Mouse (Mus musculus) lung, adult 18-20 months (tissue): Measurements from ENCODE around the gene Slc35c2.

Experiments
- DNase-seq, 2 experiments: peaks; one replicate each; pipeline ENCODE4 v3.0.0; 2022; ENCODE audit warnings: mixed read lengths in 2 of 2

The Slc35c2 gene

DNA sequence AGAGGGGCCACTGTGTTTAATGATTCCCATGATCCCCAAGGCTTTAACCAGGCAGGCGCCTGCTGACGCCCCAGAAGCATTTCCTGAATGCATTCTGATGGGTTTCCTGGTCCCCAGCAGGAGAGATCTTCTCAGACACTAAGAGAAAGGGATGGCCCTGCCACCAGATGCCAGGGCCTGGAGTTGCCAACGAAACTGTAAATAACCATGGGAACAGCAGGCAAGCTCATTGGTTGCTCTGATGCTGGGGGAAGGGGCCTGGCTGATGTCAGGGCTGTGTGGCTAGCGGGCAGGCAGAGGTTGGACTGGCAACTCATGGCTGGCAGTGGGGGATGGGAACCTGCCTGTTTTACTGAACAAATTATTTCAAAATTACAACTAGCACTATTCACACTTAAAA lies 14.1 kb downstream of the Slc35c2 start:
- no peak for DNase-seq

- DNase-seq: no peak
Measured at GRCm38 (mm10) chr2:165271326-165271725, 16.3 kb downstream of the Slc35c2 start.

- no peak for DNase-seq
Measured at GRCm38 (mm10) chr2:165270858-165271257, 16.8 kb downstream of the Slc35c2 start.

DNA sequence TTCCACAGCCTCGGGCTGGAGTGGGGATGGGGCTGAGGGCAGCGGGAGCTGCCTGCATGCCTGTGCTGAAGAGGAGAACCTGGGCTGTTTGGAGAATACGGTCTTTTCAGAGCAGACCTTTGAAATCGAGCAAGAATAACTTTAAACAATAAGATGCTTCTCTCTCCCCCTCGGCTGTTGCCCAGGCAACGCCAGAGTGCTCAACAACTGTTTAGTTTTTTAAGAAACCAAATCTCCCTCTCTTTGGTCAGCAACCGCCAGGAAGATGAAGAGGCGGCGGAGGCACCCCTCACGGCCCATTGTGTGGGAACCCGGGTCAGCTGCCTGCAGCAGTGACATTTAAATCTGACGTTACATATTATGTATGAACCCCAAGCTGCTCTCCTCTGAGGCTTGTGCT lies 20.9 kb downstream of the Slc35c2 start:
- DNase-seq: no peak

DNA sequence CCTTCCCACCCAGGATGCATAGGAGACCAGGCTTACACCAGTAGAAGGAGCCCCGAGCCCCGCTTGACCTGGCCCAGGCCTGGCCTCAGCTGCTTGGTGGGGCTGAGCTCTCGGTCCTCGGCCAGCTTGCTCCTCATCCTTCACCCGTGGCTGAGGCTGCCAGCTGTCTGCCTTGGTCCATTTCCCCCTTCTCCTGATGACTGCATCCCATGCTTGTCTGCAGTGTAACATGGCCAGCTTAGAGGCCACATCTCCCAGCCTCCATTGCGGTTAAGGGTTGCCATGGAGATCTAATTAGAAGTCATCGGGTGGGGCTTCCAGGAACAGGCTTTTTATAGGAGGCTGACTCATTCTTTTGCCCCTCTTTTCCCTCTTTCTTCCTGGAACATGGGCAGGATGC lies 23.8 kb downstream of the Slc35c2 start:
- DNase-seq: no peak

DNA sequence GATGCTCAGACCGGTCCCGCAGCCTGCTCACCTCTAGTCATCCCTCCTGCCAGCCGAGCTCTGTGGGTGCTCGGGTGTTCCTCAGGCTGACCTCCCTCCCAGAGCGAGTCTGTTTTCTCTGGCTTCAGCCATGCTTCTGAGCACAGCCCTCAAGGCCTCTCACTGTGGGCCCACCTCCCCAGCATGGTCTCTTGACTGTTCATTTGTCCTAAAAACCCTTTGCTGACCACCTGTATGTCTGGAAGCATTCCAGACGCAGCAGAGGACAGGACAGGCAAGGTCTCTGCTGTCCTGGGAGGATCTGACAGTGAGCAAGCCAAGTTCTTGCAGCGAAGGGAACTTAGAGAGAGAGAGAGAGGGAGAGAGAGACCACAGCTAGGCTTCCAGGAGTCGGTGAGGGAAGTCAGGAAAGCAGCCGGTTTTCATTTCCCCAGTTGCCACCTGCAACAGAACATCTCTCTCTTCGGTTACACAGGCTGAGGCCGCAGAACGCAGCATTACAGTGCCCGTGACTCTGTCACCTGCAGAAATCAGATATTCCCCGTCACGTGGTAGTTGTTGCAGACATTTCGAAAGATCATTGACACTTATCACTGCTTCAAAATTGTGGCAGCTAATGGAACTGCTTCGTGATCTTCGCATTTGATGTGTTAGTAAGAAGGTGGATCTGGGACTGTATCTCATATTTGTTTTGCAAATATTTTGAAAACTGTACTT lies 25.2 kb downstream of the Slc35c2 start:
- DNase-seq: no peak

DNA sequence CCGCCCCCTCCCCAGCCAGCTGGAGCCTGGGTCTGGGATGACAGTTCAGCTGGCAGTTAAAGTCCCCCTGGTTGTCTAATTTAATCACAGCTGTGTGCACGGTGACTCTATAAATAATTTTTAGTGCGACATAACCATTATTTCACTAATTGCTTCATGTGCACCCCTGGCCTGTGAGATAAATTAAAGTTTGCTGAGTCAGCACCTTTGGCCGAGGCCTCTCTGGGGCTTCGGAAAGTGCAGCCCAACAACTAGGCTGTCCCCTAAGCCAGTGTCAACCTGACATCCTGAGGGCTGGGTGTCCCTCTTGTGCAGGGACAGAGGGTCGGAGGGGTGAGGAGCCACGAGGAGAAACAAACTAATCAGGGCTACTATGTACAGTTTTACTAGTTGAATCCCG lies 27.8 kb downstream of the Slc35c2 start:
- DNase-seq: no peak

DNA sequence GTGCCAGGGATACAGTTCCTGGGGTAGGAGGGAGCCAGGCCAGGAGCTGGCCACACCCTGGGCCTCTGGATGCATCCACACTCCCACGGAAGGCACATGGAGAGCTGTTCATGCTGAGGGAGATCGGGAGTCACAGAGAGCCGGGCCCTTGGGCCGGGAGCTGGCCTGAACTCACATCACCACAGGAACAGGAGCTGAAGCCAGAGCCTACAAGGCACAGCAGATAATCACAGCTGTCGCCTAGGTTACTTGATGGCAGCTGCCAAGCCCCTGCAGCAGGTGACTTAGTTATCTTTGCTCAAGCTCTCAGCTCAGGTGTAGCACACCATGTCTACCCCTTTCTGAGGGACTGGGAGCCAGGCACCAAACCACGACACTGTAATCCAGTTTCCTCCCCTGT lies 29.3 kb downstream of the Slc35c2 start:
- no peak for DNase-seq

GRCm38 (mm10) chr2:165257151-165257834 lies 30.4 kb downstream of the Slc35c2 start:
- DNase-seq: no peak

GRCm38 (mm10) chr2:165256213-165256612 lies 31.5 kb downstream of the Slc35c2 start:
- DNase-seq: no peak

- DNase-seq: no peak
Measured at GRCm38 (mm10) chr2:165253867-165254266, 33.8 kb downstream of the Slc35c2 start.

DNA sequence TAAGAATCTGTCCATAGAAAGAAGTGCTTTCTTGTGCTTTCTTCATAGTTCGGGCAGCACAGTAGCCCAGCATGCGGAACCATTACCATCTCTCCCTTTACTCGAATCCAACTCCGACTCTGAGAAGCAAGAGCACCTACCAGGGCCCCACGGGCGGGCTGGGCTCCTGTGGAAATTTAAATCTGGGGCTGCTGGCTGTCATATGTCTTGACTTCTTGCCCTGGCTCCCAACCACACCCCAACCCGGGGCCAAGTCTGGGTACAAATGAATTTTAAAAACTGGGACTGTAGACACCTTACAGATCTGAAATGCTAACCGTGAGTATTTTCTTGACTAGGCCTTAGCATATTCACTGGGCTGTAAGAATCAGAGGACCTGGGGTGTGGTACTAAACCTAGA lies 34.4 kb downstream of the Slc35c2 start:
- DNase-seq: no peak

GRCm38 (mm10) chr2:165252801-165253200 lies 34.9 kb downstream of the Slc35c2 start:
- DNase-seq: no peak

GRCm38 (mm10) chr2:165252381-165252780 lies 35.3 kb downstream of the Slc35c2 start:
- DNase-seq: no peak

- no peak for DNase-seq
Measured at GRCm38 (mm10) chr2:165250903-165251302, 36.8 kb downstream of the Slc35c2 start.

- DNase-seq: no peak
Measured at GRCm38 (mm10) chr2:165248967-165249366, 38.7 kb downstream of the Slc35c2 start.

GRCm38 (mm10) chr2:165246349-165246748 lies 41.3 kb downstream of the Slc35c2 start:
- DNase-seq: no peak

- DNase-seq: no peak
Measured at GRCm38 (mm10) chr2:165243122-165243720, 44.4 kb downstream of the Slc35c2 start.

DNA sequence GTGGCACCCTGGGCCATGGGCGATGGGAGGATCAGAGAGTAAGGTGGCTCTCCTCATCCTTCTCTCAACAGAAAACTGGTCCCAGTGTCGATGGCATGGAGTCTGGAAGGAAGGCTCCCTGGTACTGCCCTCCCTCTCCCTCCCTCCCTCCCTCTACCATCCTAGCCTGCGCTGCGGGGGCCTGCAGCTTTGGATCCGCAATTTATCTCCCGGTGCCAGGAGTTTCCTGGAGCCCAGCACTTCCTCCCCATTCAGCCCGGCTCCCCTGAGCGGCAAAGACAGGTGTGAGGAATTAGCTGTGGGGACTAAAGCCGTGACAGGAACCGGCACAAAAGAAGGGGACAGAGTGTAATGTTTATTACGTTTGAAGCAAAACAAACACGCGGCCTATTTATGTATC lies 45.1 kb downstream of the Slc35c2 start:
- DNase-seq: no peak

DNA sequence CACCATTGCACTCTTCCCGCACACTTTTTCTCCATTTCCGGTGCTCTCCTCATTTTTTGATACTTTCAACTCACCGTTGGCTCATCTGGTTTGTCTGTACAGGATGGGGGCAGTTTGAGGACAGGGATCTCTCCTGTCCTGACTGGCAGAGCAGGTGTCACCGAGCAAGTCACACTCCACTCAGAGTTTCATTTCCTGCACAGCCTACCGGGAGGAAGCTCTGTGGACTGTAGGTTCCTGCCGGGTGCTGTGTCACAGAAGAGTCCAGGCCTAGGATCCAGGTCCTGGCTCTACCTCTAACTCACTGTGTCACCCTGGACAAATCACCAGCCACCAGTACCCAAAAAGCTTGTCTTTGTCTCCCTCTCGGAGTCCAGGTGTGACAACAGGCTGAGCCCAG lies 45.9 kb downstream of the Slc35c2 start:
- DNase-seq: no peak

DNA sequence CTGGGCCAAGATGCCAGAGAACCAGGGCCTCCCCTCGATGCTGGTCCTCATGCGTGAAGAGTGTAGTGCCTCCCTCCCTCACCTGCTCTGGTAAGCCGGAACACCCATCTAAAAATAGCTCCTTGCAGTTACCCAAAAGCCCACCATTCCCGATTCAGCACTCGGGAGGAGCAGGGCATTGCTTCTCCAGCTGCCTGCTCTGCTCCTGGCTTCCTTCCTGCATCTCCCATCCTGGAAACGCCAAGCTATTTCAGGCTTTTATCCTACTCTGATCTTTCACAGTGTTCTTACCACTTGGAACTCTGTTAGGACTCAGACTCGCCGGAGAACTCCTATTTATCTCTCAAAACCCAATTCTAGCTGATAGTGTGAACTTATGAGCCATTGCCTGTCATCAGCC lies 47.3 kb downstream of the Slc35c2 start:
- DNase-seq: no peak

- DNase-seq: no peak
Measured at GRCm38 (mm10) chr2:165239533-165240144, 48.0 kb downstream of the Slc35c2 start.

GRCm38 (mm10) chr2:165238416-165239145 lies 49.1 kb downstream of the Slc35c2 start:
- DNase-seq: no peak
